Mouse (Mus musculus): ENCODE measurements around the gene Ndufb6.

Ndufb6 gene

DNA sequence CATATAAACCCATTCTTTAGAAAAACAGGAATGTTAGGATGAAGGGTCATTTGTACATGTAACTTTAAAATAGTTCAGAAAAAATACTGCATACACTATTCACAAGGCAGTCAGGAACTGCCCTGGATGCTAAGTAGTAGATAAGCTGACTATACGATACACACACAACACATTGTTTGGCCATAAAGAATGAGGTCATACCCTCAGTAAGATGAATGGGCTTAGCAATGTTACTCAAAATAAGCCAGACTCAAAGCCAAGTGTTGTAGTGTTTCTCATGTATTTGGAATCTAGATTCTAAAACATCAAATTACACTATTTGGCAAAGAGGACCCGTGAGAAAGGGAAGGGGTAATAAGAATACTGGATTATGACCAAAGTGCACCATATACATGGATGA is 25.5 kb downstream of the Ndufb6 start:
- no peak for DNase-seq

GRCm38 (mm10) chr4:40250984-40251383 is 28.2 kb downstream of the Ndufb6 start:
- no peak for DNase-seq

DNA sequence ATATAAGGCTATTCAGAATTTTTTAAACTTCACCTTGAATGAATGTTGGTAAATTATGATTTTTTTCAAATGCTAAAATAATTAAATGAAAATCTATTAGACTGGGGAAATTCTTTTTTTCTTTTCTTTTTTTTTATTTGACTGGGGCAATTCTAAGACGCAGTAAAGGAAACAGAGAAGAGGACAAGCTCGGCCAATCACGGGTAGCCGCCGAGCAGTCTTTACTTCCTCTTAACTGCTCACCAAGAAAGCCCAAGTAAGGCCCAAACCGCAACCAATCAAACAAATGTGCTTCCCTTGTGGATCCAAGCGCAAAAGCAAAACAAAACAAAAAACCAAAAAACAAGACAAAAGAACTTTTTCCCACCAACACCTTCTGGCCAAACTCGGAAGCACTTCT is 35.2 kb downstream of the Ndufb6 start:
- no peak for DNase-seq

GRCm38 (mm10) chr4:40243006-40243405 is 36.2 kb downstream of the Ndufb6 start:
- no peak for DNase-seq

DNA sequence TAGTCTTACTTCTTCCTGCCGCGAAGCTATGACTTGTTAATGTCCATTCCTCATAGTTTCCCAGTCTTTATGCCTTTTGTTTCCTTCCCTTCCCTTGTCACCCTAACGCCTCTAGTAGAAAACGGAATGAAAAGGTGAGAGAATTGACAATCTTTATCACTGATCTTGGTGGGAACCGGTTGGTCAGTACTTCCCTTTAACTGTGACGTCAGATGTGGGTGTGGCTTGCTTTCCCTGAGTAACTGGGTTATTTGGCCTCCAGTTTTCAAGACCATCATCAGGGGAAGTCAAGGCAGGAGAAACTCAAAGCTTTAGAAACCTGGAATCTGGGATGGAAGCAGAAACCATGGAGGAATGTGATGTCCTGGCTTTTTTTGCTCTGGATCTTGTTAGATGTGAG is 37.3 kb downstream of the Ndufb6 start:
- DNase-seq = no peak

DNA sequence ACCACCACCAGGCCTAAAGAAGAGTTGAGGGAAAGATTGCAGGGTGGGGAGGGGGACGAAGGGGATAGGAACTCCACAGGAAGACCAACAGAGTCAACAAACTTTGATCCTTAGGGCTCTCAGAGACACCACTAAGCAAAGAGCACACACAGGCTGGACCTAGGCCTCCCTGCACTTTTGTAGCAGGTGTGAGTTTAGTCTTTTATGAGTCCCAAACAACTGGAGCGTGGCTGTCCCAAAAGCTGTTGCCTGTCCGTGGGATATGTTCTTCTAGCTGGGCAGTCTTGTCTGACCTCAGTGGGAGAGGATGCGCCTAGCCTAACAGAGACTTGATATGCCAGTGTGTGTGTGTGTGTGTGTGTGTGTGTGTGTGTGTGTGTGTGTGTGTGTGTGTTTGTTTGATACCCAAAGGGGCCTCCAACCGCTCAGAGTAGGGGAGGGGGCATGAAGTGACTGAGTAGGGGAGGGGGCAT is 38.9 kb downstream of the Ndufb6 start:
- no peak for DNase-seq

DNA sequence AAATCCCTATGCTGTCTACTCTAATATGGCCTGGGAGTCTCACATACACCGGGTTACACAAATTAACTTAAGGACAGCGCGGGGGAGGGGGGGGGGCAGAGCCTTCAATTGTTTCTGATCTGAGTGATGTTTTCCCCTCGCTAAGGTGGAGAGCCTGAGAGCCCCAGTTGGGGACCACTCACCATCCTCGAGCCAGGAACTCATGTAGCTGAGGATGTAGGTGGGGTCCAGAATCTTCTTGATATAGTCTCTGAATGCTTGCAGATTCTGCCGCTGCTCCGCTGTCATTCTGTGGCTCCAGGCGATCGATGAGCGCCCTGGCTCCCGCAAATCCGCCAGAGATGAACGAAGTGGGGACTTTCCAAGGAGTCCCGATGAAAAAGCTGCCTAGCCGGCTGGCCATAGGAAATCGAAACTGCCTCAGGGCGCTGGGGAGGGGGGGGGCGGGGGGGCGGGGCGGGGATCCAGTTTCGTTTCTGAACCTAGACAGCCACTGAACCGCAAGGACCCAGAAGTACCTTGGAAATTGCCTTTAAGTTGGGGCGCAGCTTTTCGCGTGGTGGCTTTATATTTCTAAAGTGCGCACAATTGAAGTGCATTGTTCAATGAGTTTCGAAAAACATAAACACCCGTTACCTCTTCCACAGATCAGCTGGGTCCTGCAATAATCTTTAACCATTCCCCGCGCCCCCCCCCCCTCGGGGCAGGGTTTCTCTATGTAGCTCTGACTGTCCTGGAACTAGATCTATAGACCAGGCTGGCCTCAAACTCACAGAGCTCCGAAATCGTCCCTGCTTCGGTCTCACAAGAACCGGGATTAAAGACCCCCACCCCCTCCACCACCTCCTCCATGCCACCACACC is 39.6 kb downstream of the Ndufb6 start, which contains the start of gene Ddx58:
Ddx58 (minus strand) TSS at position 420 of the 863 bp plus-strand sequence.
- DNase-seq = peak in 1 of 2 experiments; percentile 16

DNA sequence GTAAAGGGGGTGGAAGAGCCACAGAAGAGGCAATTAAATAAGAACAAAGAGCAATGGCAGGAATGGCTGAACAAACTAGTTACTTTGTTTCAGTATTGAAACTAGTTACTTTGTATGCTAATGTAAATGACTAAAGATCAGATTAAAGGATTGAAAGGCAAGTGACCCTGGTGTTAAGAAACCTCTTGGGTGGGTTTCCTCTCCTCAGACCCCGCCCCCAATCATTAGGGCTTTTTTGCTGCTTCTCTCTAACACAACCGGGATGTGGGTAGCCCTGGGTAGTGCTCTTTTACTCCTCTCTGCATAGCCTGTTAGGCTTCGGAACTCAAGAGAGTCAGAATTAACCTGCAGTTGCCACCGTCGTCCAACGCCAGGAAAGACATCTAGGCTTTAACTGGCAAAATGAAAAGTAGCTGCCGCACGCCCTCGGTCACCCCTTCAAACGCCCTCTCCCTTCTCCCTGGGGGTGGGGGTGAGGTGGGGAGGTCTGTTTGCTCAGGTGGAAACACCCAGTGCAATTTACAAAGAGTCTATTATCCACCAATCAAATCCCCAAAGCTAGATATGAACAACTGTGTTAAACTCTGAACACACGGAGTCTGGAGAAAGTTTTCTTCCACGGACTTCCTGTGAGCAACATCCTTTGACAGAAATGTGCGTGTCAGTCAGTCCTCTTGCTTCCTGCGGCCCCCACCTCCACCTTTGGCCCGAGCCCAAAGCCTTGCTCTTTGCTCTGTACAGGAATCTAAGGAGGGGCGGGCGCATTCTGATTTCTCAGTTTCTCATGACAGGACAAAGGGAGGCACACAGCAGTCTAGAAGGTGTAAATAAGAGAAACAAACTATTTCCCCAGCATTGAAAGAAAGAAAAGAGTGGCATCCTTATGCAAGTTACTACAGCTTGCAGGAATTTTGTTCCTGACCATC is 40.5 kb downstream of the Ndufb6 start:
- peak; percentile 36 to 61 for DNase-seq

DNA sequence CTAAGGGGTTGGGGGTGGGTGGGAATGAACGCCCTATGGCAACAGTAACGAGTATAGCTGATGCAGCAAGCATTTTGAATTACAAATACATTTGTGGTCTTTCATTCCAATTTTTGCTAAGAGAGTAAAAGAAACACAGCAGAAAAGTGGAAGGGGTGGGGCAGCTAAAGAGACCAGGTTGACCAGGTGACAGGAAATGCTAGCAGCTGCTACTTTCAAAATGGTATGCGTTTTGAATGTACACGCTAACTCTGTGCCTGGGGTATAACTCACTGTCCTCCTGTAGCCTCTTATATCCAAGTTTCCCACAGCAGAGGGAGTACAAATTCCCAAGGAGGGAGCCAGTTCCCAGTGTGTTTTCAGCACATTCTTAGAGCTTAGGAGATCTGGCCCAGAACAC is 42.4 kb downstream of the Ndufb6 start:
- no peak for DNase-seq

DNA sequence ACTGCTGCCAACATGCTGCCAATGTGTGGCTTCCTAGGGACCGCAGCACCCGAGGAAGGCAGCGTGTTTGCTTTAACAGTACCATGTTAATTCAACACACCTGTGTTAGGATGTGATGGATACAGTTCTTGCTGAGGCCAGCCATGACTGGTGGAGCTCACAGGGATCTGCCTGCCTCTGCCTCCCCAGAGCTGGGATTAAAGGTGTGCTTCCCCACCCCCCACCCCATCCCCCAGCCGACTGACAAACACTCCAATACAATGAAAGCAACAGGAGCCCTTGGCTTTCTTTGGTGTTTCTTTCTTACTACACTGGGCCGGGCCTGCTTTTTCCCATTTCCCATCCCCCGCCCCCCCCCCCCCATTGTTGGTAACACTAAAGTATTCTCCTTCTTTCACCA is 45.0 kb downstream of the Ndufb6 start:
- DNase-seq = no peak

GRCm38 (mm10) chr4:40233062-40233664 is 46.1 kb downstream of the Ndufb6 start:
- DNase-seq = no peak

DNA sequence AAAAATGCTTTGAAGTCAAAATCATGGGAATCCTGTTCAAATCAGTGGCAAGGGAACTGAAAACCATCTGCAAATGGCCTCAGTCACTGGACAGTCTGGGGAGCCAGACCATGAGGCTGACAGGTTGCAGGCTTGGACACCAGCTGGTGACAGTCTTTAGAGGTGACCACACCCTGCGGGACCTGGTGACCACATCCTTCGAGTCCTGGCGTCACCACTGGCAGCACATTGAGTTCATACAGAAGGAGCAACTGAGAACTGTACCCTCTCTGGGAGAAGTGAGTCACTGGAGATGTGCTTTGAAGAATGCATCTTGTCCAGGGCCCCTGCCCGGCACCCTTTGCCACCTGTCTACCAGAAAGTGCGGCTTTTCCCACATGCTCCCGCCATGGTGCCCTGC is 49.5 kb downstream of the Ndufb6 start:
- no peak for DNase-seq

- DNase-seq = no peak
Observed at GRCm38 (mm10) chr4:40227886-40228285, 51.3 kb downstream of the Ndufb6 start.

GRCm38 (mm10) chr4:40227131-40227530 is 52.1 kb downstream of the Ndufb6 start:
- no peak for DNase-seq

DNA sequence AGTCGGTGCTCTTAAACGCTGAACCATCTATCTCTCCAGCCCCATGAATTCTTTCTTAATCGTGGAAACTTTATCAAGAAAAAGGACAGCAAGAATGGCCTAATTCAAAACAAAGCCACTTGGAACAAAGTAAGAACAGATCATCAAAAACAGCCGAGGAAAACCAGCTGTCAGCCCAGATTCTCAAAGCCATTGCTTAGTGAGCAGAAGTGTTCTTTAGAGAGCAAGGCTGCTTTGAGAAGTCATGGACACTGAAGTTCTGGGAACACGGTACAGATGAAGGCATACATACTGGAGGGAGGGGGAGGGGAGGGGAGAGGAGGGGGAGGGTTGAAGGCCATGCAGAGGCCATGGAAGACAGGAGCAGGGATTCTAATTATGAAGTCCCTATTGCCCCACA is 53.1 kb downstream of the Ndufb6 start:
- no peak for DNase-seq

- DNase-seq = no peak
Observed at GRCm38 (mm10) chr4:40221876-40222585, 57.2 kb downstream of the Ndufb6 start.

DNA sequence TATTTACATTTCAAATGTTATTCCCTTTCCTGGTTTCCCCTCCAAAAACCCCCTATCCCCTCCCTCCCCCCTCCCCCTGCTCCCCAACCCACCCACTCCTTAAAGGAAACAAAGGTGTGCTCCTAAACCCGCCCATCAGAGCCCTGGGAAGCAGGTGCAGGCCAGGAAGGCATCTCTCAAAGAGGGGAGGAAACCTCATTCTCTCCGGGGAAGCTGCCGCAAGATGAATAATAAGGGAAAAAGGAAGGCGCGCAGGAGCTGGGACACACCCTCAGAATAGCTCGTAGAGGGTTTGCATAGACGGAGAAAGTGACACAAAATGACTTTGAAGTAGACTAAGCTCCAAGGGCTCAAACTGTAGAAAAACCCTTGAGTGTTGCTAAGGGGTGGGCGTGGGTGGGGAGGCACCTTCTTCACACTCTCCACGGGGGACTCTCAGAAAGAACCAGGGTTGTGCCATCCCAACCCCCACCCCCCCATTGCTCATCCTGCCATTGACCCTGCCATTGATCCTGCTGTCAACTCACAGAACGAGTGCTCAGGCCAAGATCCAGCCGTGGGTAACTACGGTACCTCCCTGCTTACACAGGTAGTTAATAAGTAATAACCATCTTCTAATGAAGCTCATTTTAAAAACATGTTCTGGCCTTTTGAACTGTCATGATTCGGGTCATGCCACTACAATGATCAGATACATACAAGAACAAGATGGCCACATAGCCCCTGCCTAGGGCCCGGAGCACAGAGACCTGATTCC is 58.0 kb downstream of the Ndufb6 start:
- no peak for DNase-seq
